Mouse (Mus musculus) spleen, postnatal 10 days (tissue): Measurements from ENCODE around the gene Dhcr24.
A peak's percentile ranks its signal among the peaks of the same experiment; 100 is the strongest.

Source experiments
- DNase-seq, 2 experiments: peaks; one replicate each; pipeline ENCODE4 v3.0.0; 2021 to 2022; ENCODE audit warnings: low spot score in 2 of 2

Dhcr24 gene

DNA sequence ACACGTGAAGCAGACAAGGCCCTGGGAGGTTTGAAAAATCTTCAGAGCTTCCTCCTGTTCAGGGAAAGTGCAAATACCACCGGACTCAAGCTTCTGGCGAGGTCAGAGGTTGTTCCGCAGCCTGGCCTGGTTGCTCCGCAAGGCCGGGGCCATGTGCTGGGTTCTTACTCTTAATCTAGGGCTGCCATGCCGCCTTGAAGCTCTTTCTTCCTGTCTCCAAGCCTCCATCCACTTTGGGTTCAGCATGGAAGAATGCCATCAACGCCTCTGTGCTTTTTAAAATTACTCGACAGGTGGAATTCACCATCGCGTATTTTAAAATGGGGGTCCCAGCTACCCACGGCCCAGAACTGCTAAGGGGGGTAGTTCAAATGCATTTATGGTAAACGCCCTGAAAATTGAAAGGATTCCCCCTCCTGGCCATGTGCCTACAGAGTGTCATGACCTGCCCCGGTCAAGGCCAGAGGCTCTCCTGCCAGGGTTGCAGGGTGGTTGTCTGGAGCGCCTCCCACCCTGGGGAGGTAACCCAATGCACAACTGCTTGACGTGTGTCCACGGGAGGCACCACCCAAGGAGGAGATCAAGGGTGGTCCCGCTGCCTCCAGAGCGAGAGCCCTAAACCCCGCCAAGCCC, 509 bp upstream of the Dhcr24 start:
- no peak for DNase-seq

DNA sequence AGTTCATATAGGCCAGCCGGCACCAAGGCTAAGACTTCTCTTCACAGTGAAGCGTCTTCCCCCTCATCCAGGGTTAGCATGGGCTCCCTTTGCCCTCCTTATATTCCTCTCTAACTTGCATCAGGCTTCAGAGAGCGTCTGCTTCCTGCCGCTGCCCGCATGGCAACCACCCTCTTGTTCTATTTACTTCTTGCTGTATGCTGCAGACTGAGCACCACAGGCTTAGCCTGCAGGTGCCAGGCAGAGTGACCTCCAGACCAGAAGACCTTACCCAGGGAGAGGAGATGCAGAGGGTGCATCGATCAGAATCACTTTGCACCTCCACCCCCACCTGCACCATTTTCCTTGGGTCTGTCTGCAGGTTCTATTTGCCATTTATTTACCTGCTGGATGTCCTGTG, 1.2 kb downstream of the Dhcr24 start:
- DNase-seq = no peak

DNA sequence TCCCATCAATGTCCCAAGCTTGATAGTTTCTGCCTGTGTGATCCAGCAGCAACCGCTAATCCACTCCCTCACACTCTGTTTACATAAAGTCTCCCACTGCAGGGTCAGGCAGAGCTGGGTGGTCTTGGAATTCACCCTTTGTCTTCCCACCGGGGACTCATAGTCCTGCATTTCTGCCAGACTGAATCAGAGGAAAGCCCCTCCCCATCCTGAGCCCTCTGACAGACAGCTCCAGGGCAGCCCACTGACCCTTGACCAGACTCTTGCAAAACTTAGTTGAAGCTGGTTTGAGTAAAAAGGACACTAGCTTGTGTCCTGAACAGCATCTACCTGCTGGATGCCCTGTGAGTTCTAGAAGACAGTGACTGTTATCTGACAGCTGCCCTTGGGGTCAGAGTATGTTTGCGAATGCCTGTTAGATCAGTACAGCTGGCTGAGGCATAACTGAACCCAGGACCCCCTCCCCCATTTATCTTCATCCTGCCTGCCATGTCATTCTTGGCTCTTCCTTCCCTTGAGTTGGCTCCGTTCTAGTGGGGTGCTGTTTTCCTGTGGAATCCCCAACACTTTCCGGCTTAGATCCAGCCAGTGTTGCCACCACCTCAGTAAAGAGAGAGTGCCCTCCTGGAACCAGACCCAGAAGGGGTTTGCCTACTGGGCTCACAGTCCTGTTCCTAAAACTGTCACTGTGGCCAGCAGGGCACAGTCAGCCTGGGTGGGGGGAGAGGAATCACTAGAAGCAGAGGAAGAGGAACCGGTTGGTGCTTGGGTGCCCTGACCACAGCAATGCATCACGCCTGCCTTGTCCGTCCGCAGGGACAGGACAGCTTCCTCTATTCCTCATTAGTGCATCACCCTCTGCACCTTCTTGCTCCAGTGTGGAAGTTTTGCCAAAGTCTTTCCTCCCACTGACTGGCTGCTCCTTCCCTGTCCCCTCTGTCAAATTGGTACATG, 2.3 kb downstream of the Dhcr24 start:
- DNase-seq = no peak

DNA sequence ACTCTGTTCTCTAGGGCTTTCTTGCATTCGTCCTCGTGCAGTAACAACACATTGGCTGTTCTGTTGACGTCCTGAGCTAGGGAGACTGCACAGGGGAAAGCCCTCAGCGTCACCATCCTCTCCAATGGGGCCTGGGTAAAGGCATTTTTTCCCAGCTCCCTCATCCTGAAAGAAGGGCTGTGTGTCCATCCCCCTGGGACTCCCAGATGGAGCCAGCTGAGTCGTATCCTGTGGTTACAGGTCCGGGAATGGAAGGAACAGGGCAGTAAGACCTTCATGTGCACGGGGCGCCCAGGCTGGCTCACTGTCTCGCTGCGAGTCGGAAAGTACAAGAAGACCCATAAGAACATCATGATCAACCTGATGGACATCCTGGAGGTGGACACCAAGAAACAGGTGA, 3.3 kb downstream of the Dhcr24 start:
- DNase-seq = no peak

DNA sequence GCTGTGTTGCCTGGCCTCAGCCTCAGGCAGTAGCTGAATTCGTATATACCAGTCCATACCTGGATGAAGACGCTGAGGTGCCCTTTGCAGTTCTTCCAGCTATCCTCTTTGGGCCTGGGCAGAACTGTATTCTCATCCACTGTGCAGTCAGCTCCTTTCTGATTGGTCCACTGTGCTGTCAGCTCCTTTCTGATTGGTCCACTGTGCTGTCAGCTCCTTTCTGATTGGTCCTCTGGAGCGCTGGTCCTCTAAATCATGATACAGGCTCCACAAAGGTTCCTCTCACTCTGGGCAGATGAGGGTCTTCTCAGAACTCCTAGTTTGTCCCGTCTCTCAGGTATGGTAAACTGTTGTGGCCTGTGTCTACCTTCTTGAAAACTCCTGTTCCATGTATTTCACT, 8.8 kb downstream of the Dhcr24 start:
- no peak for DNase-seq

DNA sequence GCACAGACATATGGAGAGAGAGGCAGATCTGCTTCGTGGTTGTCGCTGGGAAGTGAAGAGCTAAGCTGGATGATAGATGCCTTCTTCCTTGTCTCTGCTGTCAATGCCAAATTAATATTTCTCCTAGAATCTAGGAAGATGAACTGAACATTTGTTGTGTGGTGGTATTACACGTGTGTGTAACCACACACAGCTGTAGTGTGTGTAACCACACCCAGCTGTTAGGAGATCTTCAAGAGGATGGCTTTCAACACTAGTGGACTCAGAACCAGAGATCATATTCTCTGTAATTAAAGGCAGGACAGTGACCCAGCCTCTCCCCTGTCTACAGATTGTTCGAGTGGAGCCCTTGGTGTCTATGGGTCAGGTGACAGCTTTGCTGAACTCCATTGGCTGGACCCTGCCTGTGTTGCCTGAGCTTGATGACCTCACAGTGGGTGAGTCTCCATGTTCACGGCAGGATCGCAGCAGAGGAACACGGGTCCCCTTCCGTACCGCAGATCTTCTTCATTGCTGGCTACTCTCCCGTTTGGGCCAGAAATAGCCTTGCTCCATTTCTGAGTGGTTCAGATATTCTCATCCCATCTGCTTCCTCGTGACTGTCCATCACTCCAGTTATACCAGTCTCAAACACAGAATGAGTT, 10.4 kb downstream of the Dhcr24 start:
- no peak for DNase-seq

DNA sequence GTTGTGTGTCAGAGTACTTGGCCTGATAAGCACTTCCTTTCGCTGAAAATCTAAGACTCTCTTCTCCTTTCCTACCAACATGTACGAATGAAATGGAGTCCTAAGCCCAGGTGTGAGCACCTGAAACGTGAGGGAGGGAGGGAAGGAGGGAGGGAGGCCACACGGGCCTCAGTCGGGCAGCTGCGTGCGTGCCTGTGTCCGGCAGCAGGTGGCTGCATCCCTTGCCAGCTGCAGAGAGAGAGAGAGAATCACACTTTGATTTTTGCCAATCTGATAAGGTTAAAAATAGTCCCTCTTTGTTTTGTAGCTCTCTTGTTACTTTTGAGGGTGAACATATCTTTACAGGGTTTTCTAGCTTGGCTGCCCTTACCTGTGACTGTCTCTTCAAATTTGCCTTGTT, 14.2 kb downstream of the Dhcr24 start:
- DNase-seq = no peak

DNA sequence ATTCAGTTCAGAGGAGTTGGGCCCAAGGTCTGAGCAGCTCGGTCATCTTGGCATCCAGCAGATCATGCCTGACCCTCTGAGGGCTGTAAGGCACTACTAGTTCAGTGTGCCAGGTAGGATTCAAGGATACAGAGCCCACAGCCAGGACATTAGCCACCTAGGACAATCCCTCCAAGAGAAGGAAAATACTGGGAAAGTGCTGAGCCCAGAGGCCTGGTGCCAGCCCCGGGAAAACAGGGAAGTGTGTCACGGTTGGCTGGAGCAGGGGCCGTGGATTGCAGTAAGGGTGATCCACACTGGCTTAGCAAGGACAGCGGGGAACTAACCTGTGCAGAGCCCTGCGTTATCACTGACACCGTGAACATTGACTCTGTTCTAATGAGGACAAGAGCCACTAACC, 16.7 kb downstream of the Dhcr24 start:
- DNase-seq = no peak

DNA sequence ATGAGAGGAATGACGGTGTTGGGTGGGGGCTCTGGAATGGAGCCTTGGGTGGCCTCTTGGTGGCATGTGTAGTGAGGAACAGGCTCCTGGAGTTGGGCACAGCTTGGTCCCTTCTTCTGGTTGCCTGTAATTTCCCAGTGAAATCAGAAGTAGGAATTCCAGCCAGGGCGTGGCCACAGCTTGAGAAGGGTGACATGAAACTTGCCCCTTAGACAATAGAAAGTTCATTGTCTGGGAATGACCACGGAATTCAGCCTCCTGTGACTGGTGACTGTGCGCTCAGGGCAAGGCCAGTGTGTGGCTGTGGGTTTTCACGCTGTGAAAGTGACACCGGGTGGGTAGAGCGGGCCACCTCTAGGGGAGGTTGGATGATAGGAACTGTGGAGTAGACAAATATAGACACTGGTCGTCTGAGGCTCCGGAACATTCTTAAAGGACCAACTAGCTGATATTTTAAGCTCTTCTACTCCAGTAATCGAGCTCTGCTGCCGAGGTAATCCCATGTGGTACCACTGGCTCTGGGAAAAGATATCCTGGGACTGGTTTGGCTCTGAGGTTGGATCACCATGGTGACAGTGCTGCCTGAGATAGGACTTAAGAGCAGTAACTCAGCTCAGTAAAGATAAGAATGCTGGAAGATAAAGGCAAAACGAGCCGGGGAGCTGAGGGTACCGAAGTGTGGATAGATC, 20.5 kb downstream of the Dhcr24 start:
- DNase-seq = no peak

DNA sequence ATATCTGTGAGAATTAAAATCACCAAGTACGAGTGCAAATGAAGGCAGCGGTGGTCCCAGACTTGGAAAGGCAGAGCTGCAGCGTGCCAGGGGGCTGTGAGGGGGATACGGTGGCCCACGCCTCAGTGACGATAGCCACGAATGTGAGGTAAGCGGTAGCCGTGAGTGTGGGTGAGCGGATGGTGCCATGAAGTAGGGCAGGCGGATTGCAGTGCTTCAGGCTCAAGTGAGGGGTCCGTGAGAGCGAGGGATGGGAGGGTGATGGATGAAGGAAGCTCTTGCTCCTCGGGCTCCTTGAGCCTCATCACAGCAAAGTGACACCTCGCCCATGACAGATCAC, 21.0 kb downstream of the Dhcr24 start:
- no peak for DNase-seq

DNA sequence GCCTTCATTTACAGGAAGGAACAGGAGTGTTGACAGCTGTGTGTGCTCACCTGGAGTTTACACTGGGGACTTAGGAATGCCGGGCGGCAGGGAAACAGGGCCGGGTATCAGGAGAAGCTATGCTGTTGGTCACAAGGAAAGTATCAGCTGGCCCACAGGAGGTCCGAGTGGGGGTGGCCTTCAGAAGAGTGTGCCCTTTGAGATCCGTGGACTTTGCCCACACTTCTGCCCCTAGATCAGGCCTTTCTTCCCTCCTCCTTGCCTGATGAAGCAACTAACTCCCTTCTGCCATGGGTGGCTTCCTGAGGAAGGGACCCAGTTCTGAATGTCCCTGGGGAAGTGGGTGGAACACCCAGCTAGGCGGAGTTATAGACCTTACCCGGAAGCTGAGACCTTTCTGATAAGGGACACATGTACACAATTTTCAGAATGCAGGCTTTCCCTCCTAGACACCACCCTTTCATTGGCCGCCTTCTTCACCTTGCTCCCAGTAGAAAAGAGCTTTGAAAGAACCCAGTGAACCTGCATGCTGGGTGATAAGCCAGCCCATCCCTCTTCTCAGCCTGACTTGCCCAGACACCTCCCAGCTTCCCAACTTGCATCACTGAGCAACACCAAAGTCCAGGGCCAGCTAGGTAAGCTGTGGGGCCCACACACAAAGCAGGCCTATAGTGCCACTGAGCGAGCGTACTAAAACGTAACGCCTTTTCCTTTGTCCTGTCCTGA, 21.8 kb downstream of the Dhcr24 start:
- no peak for DNase-seq

DNA sequence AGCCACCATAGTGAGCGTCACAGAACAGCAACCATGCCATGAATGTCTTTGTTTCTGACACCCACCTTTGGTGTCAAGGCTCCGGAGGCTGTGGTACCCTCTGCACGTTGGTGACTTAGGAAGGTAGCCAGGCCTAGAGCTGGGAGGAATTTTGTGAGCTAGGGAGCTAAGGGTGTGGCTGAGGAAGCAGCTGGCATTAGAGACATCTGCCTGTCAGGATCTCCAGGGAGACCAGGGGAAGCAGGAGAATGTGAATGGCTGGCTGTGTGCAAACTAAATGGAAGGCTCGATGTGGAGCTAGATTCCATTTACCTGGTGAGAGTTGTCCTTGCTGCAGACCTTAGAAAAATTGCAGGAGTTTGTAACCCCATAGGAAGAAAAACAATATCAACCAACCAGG, 23.8 kb downstream of the Dhcr24 start:
- DNase-seq = no peak

DNA sequence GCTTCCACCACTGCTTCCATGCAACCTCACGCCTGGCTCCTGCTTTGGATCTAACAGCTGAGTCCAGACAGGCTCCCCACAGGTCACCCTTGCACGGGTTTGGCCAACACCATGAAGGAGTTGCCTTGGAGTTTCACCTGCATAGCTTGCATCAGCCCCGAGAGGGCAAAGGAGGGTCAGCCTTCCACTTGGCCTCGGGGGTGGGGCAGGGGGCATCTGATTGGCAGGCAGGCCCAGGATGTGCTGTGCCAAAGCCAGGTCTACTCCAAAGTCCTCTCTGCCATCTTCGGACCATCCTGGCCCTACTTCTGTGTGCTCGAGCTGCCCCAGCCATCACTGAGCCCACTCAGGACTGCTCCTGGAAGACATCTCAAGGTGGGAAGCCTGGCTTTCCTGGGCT, 26.2 kb downstream of the Dhcr24 start:
- no peak for DNase-seq

DNA sequence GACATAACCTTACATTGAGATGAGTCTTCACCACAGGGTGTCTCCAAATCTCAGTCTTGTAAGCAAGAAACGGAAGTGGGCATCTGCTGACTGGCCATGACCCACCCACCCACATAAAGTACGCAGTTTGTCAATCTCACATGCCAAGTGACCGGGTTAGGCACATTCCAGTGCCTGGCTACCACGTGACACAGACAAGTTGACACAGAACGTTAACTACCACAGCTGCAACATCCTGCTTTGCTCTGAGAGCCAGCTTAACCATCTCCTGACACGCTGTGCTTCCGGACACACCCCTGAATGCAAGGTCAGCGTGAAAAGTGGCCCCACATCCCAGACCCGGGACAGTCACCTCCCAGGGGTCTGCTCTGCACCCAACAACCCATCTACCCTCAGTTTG, 29.3 kb downstream of the Dhcr24 start:
- DNase-seq = no peak

DNA sequence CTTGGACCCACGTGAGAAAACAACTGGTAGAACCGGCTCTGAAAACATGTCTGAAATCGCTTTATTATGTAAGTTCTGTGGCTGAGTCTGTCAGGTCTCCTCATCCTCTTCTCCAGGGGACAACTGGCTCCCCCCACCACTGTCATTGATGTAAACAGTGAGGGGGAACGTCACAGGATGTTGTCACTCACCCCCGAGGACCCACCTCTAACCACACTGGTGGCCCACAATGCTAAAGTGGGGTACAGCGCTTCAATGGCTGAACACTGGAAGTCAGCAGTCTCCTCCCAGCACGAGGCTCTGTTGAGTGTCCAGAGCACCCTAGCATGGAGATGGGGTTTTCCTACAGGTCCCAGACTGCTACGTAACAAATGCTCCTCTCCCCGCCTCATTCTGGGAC, 30.0 kb downstream of the Dhcr24 start:
- DNase-seq = no peak

DNA sequence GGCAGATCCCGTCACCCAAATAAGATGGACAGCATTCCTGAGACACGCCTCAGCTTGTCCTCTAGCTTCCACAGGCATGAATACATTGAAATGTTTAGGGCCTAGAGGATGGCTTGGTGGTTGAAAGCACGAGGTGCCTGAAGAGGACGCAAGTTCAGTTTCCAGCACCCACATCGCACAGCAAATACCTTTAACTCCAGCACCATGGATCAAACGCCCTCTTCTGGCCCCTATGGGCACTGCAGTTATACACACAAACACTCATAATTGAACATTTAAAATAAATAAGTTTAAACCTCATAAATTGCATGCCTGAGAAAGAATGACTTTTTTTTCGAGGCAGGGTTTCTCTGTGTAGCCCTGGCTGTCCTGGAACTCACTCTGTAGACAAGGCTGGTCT, 32.8 kb downstream of the Dhcr24 start:
- peak in 1 of 2 experiments; percentile 33 for DNase-seq

DNA sequence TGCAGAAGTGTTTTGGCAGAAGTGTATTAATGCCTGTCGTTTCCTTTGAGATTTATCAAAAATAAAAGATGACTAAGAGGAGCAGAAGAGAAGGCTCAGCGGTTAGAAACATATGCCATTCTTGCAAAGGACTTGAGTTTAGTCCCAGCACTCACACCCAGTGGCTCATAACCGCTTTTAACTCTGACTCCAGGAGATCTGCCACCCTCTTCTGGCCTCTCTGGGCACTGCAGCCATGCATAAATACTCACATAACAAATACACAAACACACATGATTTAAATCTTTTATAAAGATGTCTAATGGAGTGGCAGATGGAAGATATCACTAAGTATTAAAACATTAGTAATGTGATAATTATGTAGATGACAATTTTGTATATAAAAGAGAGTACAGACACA, 35.4 kb downstream of the Dhcr24 start:
- DNase-seq = no peak

DNA sequence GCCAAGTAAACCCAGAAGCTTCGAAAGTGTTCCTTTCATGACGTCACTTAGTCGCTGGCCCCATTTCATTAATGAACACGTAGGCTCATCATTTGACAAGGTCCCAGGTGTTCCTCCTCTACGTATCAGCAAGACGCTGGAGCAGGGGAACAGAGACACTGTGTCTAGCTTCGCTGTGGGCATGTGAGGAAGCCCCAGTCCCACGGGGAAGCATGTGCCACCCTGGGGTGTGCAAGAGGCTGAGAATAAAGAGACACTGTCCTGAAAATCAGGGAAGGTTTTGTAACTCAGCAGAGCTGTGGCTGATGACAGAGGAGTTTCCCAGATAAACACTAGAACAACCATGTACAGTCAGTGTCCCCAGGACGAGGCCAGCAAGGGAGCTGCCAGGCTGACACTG, 36.2 kb downstream of the Dhcr24 start:
- no peak for DNase-seq

DNA sequence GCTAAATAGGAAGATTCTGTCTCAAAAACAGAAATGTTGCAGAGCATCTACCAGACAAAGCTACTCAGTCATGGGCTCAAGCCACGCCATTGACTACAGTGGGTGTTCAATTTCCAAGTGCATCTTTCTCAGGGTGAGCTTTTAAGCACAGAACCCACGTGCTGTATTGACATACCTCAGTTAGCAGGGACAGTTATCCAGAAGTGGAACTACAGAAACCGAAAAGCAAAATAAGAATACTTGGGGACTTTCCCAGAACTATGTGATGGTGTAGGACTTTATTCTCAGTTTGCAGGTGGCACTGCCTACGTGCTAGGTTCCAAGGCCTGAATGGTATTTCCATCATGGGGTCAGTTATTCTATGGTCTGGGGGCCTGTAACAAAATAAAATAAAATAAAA, 36.9 kb downstream of the Dhcr24 start:
- DNase-seq = no peak

DNA sequence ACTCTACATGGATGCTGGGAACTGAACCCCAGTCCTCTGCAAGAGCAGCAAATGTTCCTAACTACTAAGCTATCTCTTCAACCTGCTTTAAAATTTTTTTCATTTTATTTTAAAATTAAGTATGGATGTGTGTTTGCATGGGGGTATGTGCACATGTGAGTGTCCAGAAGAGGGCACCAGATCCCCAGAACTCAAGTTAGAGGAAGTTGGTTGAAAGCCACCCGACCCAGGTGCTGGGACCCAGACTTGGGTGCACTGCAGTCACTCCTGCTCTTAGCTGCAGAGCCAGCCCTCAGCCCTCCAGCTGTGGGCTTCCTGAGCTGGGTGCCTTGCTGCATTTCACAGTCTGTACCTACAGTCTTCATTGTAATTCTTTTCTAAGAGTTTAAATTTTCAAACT, 38.6 kb downstream of the Dhcr24 start:
- no peak for DNase-seq

DNA sequence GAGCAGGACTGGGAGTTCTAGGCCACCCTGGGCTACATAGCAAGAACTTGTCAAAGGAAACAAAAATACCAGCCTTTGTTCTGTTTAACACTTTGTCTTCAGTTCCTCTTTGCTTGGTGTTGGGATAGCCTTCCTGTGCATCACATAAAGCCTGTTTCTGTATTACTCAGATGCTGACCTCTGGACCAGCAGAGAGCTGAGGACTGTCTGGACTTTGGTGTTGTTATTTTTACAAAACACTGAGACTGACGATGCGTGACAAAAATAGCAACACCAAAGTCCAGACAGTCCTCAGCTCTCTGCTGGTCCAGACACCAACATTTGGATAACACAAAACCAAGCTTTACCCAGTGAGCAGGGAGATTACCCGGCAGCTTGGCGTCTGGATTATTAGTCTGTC, 39.9 kb downstream of the Dhcr24 start:
- no peak for DNase-seq
